Mouse (Mus musculus) left cerebral cortex, postnatal 36 days (tissue): ENCODE measurements around the gene Stpg2. TPM values are rescaled to one million over a fixed set of nuclear protein-coding genes. Genes with fewer than 3 reads are reported as not detected.
"Not testable (repeated sequence)": the region's sequence is repeated elsewhere in the genome, so short reads cannot be mapped to it uniquely, and the experiment has no call there.

Experiments used
- DNase-seq, 2 experiments: peaks; one replicate each; pipeline ENCODE4 v3.0.0; 2021 to 2022; ENCODE audit warnings: low spot score in 2 of 2, mixed read lengths in 1 of 2
- intact Hi-C: fragments of 180-260 bp; cut with DNase I; formaldehyde crosslinking; loops from one replicate; pipeline ENCODE4 v1.15.1; 2025
- total RNA-seq, 2 experiments: library from RNA; stranded (reverse); gene quantifications; 2 replicates each; pipeline ENCODE4 v1.2.3; 2021

Stpg2 gene
- total RNA-seq, result under 1 TPM in 1 of 2 experiments, not detected in 1; 0.25 TPM

DNA sequence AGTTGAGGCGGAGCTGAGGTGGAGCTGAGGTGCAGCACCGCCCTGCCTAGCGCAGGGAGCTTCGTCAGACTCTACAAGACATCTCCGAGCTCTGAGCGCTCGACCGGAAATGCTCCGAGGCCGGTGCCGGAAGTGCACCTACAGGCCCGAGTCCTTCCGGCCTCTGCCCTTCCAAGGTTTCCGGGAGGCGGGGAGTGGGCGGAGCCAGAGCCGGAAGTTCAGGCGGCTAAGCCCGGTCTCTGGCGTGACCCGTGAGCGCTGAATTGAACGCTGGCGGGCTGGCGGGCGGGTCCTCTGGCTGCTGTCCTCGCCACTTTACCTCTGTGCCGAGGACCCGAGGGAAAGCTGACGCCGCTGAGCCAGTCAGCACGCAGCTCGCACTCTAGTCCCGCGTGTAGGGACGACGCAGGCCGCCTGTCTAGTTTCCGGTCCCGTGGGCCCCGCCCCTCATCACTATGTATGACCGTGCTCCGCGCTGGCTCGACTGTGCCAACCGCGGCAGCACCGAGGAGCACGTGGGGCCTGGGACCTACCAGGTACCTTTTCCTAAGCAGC is at the start of gene Stpg2:
TSS of gene Stpg2 (plus strand) at position 251 of the 555 bp plus-strand sequence.
- peak; percentile 92 to 96 for DNase-seq
- intact Hi-C loops, result loop anchor here (10.0 kb wide), 1 partner anchor 721 kb away; the partner anchor contains the start of gene Metap1

DNA sequence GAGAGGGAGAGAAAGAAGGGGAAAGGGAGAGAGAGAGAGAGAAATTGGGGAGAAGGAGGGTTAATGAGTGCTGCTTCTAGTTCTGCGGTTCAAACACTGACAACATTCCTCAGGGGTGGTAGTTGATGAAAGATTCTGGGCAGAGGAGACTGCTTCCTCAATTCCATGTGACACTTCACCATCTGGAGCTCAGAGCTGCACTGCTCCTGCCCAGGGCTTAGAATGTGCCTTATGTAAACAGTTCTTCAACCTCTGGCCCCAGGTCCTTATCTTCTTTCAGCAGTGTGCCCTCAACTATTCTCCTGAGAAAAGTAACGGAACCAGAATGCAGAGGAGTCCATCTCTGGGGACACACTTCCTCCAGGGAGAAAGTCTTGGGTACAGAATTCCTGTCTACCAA is 43.3 kb upstream of the Stpg2 start:
- DNase-seq, result no peak
- intact Hi-C loops, result no loop called here

DNA sequence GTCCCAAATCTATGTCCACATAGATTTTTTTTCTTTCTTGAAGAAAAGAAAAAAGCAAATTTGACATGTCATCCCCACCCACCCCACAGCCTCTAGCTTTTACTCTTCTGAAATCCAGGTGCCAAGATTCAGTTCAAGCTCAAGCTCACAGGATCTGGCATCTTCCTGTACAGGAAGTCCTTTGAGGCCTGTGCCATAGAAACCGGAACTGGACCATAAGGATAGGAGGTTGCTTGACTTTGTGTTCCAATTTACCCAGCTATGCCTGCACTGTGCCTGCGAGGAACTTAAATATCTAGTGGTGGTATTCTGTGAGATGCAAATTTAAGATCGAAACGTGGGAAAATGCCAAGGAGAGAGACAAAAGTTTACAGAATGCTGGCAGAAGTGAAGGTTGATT is 42.8 kb upstream of the Stpg2 start:
- intact Hi-C loops, result no loop called here
- no peak for DNase-seq

DNA sequence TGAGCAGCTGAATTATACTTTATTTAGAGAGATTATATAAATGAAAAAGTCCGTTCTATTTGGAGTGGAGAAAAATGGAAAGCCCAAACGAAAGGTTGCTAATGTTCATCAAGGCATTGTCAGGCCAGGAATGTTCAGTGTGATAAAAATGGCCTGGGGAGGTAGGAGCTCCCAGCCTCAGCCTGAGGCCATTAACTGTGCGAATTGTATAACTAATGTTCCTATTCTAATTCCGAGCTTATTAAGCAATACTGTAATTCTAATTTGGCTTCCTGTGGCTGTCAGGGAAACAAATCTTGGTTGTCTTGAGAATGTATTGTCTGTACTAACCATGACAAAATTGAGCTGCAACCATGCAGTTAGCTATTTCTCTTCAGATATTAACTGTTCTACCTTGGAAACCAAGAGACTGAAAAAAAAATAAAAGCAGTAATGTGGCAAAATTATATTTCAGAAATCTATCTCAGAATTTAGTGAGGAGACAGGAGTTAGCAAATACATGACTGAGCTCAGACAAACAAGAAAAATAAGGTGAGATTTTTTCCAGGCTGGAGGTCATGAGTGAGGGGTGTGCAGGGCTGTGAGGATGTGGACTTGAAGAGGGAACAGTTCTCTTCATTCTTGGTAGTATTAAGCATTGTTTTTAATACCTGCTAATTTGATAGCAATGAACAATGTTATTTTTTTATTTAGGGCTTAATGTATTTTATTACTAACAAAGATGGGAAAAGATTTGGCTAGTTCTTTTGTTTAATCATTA is 36.8 kb upstream of the Stpg2 start:
- no peak for DNase-seq
- intact Hi-C loops, result no loop called here

DNA sequence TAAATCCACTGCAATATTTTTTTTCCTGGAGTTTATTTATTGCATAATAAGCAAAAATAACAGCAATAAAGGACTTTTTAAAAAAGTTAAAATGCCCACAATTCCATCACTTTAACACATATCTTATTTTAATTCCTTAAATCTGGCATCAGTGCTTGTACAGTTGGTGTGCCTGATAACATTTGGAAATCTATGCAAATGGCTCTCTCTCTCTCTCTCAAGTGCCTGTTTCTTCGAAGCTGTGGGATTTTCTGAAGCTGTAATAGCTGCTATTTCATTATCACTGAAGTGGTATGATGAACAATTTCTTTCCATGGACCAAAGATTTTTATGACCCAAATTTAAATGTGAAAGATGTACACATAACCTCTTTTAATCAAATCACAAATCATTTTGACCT is 35.8 kb upstream of the Stpg2 start:
- no peak for DNase-seq
- intact Hi-C loops, result no loop called here

DNA sequence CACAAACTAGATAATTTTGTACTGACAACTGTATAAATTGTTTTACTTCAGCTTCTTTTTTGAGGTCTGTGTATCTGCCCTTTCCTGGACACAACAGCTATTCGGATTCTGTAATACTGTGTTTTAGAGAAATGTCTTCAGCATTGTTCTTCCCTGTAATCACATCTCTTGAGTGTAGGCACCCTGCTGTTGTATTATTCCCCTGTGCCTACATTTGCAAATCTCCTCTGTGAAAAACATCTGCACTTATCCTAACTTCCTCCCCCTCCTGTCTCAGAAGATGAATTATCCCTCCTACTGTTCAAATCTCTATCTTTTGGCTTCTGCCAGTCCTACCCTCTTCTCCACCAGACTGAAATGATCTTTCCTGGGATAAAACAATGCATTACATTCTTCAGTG is 28.6 kb upstream of the Stpg2 start:
- intact Hi-C loops, result no loop called here

DNA sequence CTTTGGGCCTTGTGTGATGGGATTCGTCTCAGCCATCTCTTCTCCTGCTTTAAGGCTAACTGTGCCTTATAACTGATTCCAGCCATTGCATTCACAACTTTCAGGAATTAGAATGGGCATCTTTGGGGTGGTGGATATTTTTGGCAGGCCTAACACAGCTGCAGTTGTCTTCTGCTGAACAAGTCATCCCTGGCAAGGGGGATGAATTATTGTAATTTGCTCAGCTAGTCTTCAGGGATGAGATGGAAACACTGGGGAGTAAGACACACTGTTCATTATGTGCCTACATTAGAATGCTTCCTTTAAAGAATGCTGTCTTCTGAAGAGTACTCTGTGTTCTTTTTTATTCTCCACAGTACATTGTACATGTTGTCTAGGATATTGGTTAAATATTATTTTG is 14.0 kb upstream of the Stpg2 start:
- DNase-seq, result no peak
- intact Hi-C loops, result loop anchor here (5.0 to 10.0 kb wide), 6 partner anchors 114 to 727 kb away; partner anchors contain the start of gene Rap1gds1

More for the DNA sequence above, 28.6 kb upstream of the Stpg2 start:
- no peak for DNase-seq

DNA sequence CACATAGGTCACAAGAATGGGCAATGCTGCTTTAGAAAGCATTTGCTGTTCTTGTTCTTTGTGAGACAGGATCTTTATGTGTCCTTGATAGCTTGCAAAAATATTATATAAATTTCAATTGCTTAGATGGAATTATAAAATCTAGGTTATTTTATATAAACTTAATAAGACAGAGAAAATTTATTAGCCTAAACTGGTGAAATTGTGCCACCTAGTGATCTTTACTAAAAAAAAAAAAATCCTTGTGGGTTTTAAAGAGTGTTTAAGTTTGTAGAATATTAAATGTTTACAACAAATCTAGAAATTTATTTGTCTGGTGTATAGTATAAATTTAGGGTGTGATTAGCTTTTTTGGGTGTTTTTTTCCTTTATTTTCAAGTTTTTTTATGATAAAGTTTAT is 11.6 kb upstream of the Stpg2 start:
- DNase-seq, result no peak
- intact Hi-C loops, result loop anchor here (5.0 to 10.0 kb wide), 6 partner anchors 117 to 729 kb away; partner anchors contain the start of gene Rap1gds1

DNA sequence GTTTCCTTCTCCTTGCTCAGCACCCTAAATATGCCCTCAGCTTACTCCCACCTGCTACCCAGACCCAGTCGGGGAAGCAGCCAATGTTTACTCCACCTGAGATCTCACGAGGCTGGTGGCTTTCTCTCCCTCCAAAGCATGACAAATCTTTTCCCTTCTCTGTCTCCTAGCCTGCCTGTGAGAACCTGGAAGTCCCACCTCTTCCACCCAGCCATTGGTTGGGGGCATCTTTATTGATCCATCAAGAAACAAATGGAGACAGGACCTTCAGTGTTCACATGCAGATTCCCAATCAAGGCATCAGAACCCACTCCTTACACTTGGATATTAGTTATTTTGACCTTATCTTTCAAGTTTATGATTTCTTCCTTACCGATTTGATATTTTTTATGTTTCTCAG is 7.1 kb upstream of the Stpg2 start:
- no peak for DNase-seq
- intact Hi-C loops, result loop anchor here (10.0 kb wide), 3 partner anchors 184 to 734 kb away; no protein-coding TSS in a partner anchor

DNA sequence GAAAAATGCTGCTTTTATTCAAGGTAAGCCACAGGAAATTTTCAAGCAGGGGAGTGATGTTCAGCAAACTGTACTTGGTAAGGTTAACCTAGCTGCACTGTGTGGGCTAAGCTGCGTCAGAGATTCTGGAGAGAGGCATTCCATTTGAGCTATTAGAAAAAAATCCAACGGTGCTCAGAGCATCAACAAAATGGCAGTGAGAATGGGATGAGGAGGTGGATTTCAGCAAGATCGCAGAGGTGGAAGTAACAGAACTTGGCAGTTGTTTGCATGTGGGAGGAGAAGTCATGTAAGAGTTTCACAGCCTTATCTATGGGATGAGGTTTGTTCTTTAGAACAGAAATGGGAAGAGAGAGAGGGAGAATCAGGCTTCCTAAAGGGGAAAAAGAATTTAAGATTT is 5.2 kb upstream of the Stpg2 start:
- intact Hi-C loops, result loop anchor here (10.0 kb wide), 1 partner anchor 716 kb away; the partner anchor contains the start of gene Metap1
- DNase-seq, result peak; percentile 14 to 29

DNA sequence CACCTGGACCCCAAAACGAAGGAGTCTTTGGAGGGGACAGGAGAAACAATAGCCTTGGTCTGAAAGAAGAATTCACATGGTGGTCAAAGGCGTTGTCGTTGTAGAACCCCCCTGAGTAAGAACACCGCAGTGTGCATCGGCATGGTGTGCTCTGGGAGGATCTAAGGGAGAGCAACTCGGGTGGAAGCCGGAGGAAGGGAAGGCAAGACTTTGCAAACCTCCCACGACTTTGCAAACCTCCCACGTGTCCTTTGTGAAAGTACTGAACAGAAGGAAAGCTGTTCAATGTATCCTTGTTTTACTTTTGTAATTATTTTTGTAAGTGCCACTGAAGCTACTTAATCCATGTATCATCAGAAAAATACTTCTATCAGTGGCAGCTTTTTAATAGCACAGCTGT is 11.5 kb downstream of the Stpg2 start:
- intact Hi-C loops, result no loop called here
- no peak for DNase-seq

DNA sequence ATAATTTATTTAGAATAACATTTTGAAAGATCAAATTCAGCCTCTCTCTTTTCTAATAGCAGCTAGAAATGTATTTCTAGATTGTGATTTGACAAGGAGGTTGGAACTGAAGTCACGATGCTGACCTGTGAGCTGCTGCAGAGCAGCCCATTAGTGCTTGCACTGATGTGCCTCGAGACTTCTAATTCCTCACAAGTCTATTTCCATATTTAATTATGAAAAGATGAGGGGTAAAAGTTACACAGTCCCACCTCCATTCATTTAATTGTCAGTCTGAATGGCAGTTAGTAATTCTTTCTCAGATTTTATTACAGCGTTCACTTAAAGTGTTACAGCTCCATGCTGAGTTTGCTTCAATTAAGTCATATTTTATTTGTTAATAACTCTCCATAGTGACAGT is 19.6 kb downstream of the Stpg2 start:
- intact Hi-C loops, result no loop called here
- DNase-seq, result no peak

DNA sequence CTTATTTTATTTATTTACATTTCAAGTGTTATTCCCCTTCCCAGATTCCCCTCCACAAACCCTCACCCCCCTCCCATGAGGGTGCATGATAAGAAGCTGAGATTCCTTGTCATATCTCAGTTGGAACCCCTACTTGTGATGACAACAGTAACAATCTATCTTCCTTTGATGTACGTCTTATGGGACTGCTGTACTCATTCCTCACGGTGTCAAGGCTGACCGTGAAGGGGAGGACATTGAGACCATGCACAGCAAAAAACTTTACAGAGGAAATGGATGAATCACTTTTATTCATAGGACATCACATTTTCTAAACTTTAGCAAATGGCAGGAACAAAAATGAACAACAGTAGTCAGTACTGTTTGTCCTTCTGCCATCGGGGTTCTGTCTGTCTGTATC is 21.3 kb downstream of the Stpg2 start:
- intact Hi-C loops, result no loop called here
- DNase-seq, result no peak

DNA sequence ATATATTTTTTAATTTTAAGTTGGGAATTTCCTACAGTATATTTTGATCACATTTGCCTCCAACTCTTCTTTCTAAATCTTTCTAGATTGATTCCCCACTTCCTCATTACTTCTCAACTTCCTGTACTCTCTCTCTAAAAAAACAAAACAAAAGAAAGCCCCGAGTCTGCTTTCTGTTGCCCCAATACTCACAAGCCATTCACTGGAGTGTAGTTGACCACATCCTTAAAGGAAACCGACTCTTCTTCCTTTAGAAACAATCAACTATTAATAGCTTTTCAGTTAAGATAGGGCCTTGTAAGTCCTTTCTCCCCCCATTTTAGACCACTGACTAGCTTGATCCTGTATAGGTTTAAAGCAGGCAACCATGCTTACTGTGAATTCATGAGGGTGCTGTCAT is 39.7 kb downstream of the Stpg2 start:
- no peak for DNase-seq

DNA sequence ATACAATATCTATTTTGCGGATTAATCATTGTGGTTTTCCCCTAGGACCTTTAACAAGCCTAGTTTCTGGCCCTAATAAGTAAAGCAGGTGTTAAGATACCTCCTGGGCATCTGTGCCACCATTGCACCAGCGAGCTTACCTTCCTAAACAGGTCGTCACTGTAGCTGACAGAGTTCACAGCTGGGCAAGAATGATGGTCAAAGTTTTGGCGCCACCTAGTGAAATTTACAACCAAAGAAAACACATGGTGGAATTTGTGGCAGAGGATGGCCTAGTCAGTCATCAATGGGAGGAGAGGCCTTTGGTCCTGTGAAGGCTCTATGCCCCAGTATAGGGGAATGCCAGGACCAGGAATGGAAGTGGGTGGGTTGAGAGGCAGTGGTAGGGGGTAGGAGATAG is 41.0 kb downstream of the Stpg2 start:
- no peak for DNase-seq
- intact Hi-C loops, result no loop called here

More for the DNA sequence above, 39.7 kb downstream of the Stpg2 start:
- intact Hi-C loops, result no loop called here

DNA sequence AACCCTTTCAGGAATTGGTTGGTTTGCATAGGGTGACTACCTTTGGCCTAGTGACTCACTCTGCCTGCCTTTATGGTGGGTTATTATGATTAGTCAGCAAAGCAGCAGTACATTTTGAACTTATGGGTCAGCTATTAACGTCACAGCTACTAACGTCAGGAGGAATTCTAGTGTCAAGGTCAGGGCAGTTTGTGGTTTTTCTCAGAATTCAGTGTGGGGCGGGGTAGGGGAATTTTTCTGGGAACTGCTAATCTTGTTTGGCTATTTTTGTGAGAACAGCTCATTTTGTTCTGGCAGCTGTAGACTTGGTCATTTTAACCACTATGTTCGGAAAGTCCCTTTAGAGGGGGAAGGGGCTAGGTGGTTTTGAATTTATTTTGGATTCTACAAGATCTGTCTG is 56.9 kb downstream of the Stpg2 start:
- intact Hi-C loops, DNase-seq: not testable (repeated sequence)

DNA sequence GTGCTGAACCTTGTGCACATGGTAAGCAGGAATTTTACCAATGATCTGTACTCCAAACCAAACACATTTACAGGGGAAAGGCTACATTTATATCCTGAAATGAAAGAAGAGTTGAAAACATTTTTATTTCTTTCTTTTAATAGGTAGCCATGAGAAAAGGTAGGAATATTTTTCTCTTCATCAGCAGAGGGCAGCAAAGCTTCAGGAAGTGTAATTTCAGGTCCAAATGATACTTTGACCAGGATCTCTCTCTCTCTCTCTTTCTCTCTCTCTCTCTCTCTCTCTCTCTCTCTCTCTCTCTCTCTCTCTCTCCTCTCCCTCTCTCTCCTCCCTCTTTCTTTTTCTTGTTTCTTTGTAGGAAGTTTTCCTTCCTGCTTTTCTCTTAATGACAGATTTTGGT is 92.4 kb downstream of the Stpg2 start:
- intact Hi-C loops, result no loop called here
- DNase-seq, result no peak

DNA sequence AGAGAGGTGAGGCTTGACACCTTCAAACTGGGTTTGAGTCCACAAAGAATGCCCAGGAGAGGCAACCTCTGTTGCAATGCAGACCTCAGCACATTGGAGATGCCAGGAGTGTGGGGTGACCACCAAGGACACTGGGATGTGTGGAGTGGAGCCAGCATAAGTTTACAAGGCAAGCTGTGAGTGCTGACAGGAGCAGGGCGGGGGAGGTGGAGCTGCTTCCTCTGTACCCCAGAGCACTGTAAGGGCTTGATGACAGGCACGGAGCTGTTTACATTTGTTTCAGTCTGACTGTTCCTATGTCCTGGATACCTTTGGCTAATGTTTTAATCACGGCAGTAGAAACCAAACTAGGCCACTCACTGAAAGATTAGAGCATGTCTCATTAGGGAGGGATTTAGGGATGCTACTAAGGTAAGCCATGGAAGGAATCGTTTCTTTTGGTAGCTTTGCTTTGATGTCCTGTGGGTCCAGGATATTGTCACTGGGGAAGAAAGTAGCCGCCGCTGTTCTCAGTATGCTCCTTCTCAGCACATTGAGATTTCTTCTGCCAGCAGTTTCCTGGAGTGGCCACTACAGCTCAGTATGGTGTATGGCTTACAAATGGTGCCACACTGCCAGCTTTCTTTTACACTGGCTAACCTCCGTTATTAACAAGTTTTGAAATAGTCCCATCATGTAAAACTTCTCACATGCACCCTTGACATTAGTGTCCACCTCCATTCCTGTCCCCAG is 102.8 kb downstream of the Stpg2 start:
- intact Hi-C loops, result no loop called here
- no peak for DNase-seq

DNA sequence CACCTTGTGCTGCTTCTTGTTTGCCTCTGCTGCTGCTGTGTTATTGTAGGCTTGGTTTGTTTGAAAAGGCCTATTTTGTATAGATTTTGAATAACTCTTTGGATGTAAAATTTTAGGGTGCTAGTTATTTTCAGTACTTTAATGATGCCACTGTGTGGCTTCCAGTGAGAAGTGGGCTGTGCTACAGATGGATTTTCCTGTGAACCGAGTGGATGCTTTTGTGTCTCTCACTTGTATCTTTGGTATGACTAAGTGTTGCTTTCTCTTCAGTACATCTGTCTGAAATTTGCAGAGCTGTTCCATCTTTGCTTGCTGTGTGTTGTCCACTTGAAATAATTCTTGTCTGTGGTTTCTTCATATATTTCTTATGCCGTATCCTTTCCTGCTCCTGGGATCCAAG is 106.2 kb downstream of the Stpg2 start:
- DNase-seq, result peak; percentile 27 to 45

DNA sequence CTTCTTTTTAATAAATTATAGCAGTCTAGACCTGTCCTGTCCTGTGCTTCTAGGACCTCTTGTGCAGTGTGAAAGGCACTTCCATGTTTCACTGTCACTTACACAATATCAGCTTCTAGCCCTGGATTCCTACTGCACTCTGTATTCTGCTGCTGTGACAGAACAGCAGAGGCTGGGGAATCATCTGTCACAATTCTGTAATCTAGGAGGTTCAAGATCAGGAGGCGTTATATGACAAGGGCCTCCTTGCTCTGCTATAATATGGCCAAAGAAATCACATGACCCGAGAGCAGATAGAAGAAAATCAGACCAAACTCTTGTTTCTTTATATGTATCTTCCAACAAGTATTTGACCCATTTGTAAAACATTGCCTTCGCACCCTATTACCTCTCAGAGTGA is 175.0 kb downstream of the Stpg2 start:
- no peak for DNase-seq
- intact Hi-C loops, result no loop called here

More for the DNA sequence above, 106.2 kb downstream of the Stpg2 start:
- intact Hi-C loops, result no loop called here
